Mouse (Mus musculus): ENCODE measurements around the gene Esrrg. TPM values are rescaled to one million over a fixed set of nuclear protein-coding genes. Genes with fewer than 3 reads are reported as not detected.

Esrrg gene
- polyA plus RNA-seq, 3 experiments from 2014 or later, result not detected

GRCm38 (mm10) chr1:188159108-188159507, 550.5 kb downstream of the Esrrg start:
- ATAC-seq, result no peak

- no peak for ATAC-seq
Measured at GRCm38 (mm10) chr1:188163058-188163457, 554.5 kb downstream of the Esrrg start.

GRCm38 (mm10) chr1:188164251-188164650, 555.7 kb downstream of the Esrrg start:
- no peak for ATAC-seq

- ATAC-seq, result no peak
Measured at GRCm38 (mm10) chr1:188173859-188174258, 565.3 kb downstream of the Esrrg start.

GRCm38 (mm10) chr1:188182951-188183350, 574.4 kb downstream of the Esrrg start:
- ATAC-seq, result no peak

- no peak for ATAC-seq
Measured at GRCm38 (mm10) chr1:188186440-188187117, 578.0 kb downstream of the Esrrg start.

GRCm38 (mm10) chr1:188192971-188193370, 584.4 kb downstream of the Esrrg start:
- no peak for ATAC-seq

GRCm38 (mm10) chr1:188207421-188207820, 598.8 kb downstream of the Esrrg start:
- no peak for ATAC-seq

- no peak for ATAC-seq
Measured at GRCm38 (mm10) chr1:188209025-188209424, 600.4 kb downstream of the Esrrg start.

GRCm38 (mm10) chr1:188214885-188215611, 606.5 kb downstream of the Esrrg start:
- ATAC-seq, result no peak

- no peak for ATAC-seq
Measured at GRCm38 (mm10) chr1:188221226-188221792, 612.7 kb downstream of the Esrrg start.

- no peak for ATAC-seq
Measured at GRCm38 (mm10) chr1:188233036-188233724, 624.6 kb downstream of the Esrrg start.

- no peak for ATAC-seq
Measured at GRCm38 (mm10) chr1:188238636-188239035, 630.0 kb downstream of the Esrrg start.

- ATAC-seq, result no peak
Measured at GRCm38 (mm10) chr1:188241766-188242165, 633.2 kb downstream of the Esrrg start.

GRCm38 (mm10) chr1:188257500-188257899, 648.9 kb downstream of the Esrrg start:
- no peak for ATAC-seq

GRCm38 (mm10) chr1:188260259-188261107, 651.9 kb downstream of the Esrrg start:
- no peak for ATAC-seq

GRCm38 (mm10) chr1:188261903-188262682, 653.5 kb downstream of the Esrrg start, which contains the start of gene Ush2a:
TSS of gene Ush2a (plus strand) at chr1:188262023.
- no peak for ATAC-seq

Data from inflammation-experienced regulatory T-cells, adult 6 months (primary cell).